Mouse (Mus musculus): ENCODE measurements around the gene Ror1.
A peak's percentile ranks its signal among the peaks of the same experiment; 100 is the strongest.

The Ror1 gene

GRCm38 (mm10) chr4:100116366-100116765 is 20.8 kb downstream of the Ror1 start:
- DNase-seq (ENCODE audit: low read depth, low spot score): no peak

DNA sequence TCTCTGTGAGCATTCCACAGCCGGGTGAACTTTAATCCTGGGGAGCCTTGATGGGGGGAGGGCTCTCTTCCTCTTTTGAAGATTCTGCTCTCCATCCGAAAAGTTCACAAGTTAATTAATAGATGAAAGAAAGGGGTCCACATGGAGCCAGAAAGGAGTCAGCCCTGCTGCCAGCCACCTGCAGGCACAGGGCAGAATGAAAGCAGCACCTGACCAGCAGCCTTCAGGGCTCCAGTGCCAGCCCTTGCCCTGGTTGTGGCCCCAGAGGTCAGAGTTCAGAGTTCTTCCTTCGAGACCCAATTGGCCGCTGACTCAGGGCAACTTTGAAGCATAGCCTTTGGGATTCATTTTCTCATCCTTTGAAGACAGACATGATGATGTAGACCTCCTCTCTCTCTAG is 23.1 kb downstream of the Ror1 start:
- DNase-seq (ENCODE audit: low read depth, low spot score): no peak

DNA sequence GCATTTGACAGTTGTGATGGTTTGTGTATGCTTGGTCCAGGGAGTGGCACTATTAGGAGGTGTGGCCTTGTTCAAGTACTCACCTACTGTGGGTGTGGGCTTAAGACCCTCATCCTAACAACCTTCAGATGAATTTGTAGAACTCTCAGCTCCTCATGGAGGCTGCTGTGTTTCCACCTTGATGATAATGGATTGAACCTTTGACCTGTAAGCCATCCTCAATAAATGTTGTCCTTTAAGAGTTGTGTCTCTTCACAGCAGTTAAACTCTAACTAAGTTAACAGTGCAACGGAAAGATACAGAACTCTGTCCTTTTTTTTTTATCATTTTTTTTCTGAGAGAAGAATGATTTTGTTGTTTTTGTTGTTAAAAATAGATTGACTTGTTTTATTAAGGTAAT is 23.8 kb downstream of the Ror1 start:
- no peak for DNase-seq (ENCODE audit: low read depth, low spot score)

DNA sequence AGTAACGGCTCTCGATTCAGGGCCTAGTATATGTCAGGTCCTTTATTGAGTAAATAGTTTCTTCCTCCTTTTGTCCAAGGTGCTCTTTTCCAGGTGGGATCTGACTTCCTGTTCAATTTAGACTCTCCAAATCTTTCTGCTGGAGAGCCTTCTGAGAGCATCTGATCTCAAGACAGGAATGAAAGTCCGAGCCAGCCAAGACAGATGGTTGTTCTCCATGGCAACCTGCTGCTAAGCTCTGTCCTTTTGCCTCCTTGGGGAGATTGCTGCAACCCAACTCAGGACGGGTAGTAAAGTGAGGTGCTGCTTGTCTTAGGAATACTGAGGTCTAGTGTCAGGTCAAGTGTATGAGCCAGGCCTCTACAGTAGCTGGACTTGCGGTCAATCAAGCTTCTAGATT is 25.0 kb downstream of the Ror1 start:
- DNase-seq (ENCODE audit: low read depth, low spot score): no peak

DNA sequence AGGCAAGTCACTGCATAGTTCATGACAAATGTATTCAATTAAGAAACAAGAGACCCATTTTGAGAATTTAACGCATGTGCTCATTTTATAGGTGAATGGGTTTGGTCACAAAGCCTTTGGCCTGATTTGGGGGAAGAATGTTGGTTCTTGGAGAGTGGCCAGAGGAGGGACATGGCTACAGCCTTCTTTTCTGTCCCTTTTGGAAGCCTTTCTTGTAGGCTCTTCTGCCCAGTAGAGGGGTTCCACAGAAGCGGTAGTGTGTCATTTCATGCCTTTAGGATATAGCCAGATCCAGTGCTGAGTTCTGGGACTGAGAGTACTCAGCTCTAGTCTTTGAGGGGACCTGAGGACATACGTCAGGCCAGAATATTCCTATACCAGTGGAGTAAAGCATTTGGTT is 26.8 kb downstream of the Ror1 start:
- DNase-seq (ENCODE audit: low read depth, low spot score): no peak

- no peak for DNase-seq (ENCODE audit: low read depth, low spot score)
These were observed 27.9 kb downstream of the Ror1 start for GRCm38 (mm10) chr4:100123519-100123918.

DNA sequence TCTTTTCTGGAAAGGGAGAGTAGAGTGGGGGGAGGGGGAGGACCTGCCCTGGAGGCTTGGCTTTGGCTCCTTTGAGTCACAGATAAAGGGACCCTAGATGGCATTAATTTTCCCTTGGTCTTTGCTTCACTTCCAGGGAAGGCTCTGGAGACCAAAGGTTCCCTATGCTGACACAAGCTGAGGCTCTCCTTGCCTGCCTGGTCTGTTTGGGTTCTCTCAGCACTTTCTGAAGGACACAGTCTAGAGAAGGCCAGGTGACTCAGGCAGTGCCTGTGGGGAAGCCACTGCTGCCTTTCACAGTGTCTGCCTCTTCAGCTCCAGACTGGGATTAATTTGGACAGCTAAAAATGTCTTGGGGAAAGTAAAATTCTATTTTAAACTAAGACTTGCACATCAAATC is 28.5 kb downstream of the Ror1 start:
- no peak for DNase-seq (ENCODE audit: low read depth, low spot score)

DNA sequence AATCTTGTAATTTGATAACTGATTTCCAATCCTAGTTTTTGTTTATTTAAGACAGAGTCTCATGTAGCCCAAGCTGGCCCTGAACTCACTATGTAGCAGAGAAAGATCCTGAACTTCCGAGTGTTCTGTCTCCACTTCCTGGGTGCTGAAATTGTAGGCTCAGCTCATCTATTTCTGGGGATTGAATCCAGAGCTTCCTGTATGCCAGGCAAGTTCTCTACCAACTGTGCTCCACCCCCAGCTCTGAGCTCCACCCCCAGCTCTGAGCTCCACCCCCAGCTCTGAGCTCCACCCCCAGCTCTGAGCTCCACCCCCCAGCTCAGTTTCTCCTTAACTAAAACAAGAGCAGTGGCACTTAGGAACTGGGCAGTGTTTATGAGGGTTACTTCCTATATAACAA is 29.3 kb downstream of the Ror1 start:
- DNase-seq (ENCODE audit: low read depth, low spot score): no peak

GRCm38 (mm10) chr4:100126531-100127310 is 31.1 kb downstream of the Ror1 start:
- no peak for DNase-seq (ENCODE audit: low read depth, low spot score)

DNA sequence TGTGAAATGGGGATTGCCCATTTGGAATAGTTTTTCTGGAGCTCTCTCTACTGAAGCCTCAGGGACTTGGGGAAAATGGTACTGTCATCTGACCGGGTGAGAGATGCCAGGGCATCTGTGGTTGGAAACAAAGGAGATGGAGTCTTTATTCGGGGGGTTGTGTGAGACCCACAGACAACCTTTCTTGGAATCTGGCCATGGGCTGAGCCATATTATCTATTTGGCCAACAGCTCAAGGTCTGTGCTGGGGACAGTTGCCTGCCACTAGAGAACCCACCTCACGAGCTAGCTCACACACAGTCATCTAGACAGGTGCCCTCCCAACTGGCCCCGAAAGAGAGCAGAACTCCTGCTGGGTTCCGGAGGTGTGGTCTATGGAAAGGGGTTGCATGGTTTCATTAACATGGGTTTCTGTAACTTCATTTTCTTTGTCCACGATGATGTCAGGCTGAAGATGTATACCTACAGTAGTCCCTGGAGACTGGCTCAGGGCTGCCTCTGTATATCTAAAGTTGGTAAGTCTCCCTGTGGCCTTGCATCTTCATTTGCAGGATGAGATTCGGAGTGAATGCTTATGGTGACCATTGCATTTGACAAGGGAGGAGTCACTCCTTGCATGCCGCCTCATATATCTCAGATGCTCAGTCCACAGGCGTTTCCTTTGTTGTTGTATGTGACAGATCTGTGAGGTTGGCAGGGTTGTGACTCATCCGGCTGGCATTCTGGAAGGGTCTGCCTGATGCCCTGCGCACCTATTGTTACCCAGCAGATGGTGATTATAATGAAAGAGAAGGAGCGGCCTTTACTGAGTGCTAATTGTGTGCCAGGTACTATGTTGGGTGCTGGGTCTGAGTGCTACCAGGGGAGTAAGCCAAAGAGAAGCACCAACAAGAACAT is 32.7 kb downstream of the Ror1 start:
- DNase-seq (ENCODE audit: low read depth, low spot score): no peak

GRCm38 (mm10) chr4:100129201-100129600 is 33.6 kb downstream of the Ror1 start:
- no peak for DNase-seq (ENCODE audit: low read depth, low spot score)

GRCm38 (mm10) chr4:100130771-100131475 is 35.3 kb downstream of the Ror1 start:
- DNase-seq (ENCODE audit: low read depth, low spot score): peak; percentile 15

DNA sequence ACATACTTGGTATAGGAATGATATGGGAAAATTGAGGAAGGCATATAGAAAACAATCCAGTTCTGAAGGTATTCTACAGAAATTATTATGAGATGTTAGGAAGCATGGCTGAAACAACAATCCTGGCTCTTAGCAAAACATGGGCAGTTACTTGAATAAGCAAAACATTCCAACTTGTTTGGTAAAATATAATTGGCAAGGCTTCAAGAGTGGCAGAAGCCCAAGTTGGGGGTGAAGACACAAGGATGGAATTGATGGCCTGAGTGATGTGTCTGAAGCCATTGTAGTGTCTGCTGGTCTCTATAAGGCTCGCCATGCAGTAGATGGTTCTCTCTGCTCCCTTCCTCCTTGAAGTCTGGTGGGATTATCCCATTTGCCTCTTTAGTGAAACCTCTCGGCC is 35.9 kb downstream of the Ror1 start:
- DNase-seq (ENCODE audit: low read depth, low spot score): no peak

DNA sequence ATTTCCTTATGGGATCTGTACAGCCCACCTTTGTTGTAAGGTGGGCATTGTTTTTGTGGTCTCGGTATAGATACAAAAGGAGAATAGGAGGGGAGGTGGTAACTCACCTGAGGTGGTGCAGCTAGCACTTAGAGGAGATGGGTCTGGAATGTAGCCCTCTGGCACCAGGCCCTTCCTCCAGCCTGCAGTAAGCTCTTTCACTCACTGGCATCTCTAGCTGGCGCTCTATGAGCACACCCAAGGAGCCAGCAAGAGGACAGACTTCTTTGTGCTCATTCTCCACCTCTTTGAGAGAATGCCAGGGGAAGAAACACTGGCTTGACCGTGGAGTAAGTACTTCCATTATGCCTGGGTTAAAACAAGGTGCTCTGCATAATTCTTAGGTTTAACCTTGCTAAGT is 36.7 kb downstream of the Ror1 start:
- DNase-seq (ENCODE audit: low read depth, low spot score): no peak

GRCm38 (mm10) chr4:100136046-100136445 is 40.5 kb downstream of the Ror1 start:
- DNase-seq (ENCODE audit: low read depth, low spot score): no peak

DNA sequence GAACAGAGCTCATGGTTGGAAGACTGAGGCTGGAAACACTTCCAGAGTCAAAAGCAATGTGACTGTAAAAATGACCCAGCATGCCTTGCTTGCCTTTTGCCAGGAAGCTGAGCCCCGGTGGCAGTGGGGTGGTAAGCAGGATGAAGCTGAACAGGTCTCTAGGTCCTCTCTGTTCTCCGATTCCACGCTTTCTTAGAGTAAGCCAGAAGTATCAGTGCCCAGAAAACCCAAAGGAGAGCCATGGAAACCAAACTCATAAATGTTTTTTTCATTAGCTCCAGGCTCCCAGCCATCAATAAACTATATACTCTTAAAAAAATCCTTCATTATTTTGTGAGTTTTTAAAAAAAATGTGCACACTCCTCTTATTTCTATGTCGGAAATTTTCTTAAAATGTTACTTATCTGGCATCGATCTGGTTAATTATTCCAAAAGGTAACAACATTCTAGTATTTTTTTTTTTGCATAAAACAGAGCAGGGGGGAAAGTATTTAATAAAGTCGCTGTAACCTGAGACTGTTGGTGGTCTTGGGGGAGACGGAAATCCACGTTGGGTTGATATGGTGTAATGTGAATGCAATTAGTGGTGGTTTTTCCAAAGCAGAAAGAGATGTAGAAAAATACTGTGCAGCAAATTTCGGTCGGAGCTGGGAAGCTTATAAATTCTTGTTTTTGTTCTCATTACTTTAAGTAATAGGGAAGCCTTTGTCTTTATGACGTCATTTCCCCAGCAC is 41.7 kb downstream of the Ror1 start:
- no peak for DNase-seq (ENCODE audit: low read depth, low spot score)

DNA sequence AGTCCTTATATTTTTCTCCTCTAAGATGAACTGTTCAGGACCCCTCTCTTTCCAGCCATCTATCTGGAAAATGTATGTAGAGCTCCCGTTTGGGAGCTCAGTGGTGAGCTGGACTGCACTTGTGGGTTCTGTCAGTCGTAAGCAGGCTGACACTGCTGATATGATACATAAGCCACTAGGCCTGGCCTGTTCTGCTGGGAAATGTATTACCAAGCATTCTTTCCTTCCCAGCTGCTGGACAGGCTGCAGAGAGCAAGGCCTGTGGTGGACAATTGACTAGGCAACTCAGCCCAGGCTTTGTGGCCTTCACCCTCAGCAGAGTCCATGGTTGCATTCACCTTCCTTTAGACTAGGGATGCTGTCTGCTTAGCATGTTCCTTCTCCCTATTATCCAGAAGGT is 46.0 kb downstream of the Ror1 start:
- no peak for DNase-seq (ENCODE audit: low read depth, low spot score)

GRCm38 (mm10) chr4:100144744-100145143 is 49.2 kb downstream of the Ror1 start:
- no peak for DNase-seq (ENCODE audit: low read depth, low spot score)

GRCm38 (mm10) chr4:100150797-100151196 is 55.2 kb downstream of the Ror1 start:
- DNase-seq (ENCODE audit: low read depth, low spot score): no peak

- no peak for DNase-seq (ENCODE audit: low read depth, low spot score)
These were observed 59.1 kb downstream of the Ror1 start for GRCm38 (mm10) chr4:100154560-100155130.

DNA sequence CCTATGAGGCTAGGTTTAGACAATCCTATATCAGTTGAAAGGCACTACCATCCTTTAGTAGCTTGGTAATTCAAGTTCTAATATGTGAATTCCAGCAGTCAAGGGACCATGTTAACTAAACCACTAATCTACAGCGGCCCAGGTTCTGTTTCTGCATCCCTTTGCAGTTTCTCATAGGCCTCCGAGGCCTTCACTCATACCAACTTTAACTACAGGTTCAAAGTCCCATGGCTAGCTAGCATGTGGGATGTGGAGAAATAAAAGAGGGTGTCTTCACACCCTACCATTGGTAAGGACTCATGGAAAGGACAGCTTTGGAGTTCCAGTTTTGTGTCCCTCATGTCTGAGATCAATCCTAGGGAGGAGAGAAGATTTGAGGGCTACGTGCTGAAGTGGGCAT is 60.1 kb downstream of the Ror1 start:
- DNase-seq (ENCODE audit: low read depth, low spot score): no peak
